Mouse (Mus musculus) embryonic facial prominence, embryonic 13.5 days (tissue): ENCODE measurements around the gene Zfp982. TPM values are rescaled to one million over a fixed set of nuclear protein-coding genes. Genes with fewer than 3 reads are reported as not detected.
"Not testable (repeated sequence)": the region's sequence is repeated elsewhere in the genome, so short reads cannot be mapped to it uniquely, and the experiment has no call there.

ENCODE experiments used
- ATAC-seq: fragments of 200-750 bp; cut with Nextera tagmentation; 2 replicates; pipeline ENCODE4 v1.8.0; 2017; ENCODE audit warnings: low read depth; ENCODE audit not compliant: insufficient number of reproducible peaks, insufficient read depth, low FRiP score, low TSS enrichment
- H3K27ac ChIP-seq: fragments of 300-500 bp; sonication (generic); 2 replicates; pipeline ENCODE4 v1.5.1; 2015; ENCODE audit warnings: moderate library complexity, mild to moderate bottlenecking, inconsistent platforms
- H3K27me3 ChIP-seq: fragments of 300-500 bp; sonication (generic); 2 replicates; pipeline ENCODE4 v1.6.1; 2015; ENCODE audit warnings: mild to moderate bottlenecking, inconsistent platforms
- H3K36me3 ChIP-seq: fragments of 300-500 bp; sonication (generic); 2 replicates; pipeline ENCODE4 v1.6.1; 2015; ENCODE audit warnings: mild to moderate bottlenecking, inconsistent platforms
- H3K4me1 ChIP-seq: fragments of 300-500 bp; sonication (generic); 2 replicates; pipeline ENCODE4 v1.6.1; 2015; ENCODE audit warnings: inconsistent platforms
- H3K4me2 ChIP-seq: fragments of 300-500 bp; sonication (generic); 2 replicates; pipeline ENCODE4 v1.6.1; 2015; ENCODE audit warnings: moderate library complexity, mild to moderate bottlenecking, inconsistent platforms
- H3K4me3 ChIP-seq: fragments of 300-500 bp; sonication (generic); 2 replicates; pipeline ENCODE4 v1.5.1; 2015; ENCODE audit warnings: mild to moderate bottlenecking, inconsistent platforms
- H3K9ac ChIP-seq: fragments of 300-500 bp; sonication (generic); 2 replicates; pipeline ENCODE4 v1.6.1; 2015; ENCODE audit warnings: mild to moderate bottlenecking, inconsistent platforms
- H3K9me3 ChIP-seq: fragments of 300-500 bp; sonication (generic); 2 replicates; pipeline ENCODE4 v1.6.1; 2016; ENCODE audit warnings: inconsistent platforms
- WGBS: fragments of 180-500 bp; shearing (Covaris S2); methylation state at CpG from one replicate; pipeline ENCODE4 v1.1.7; 2015; ENCODE audit warnings: mixed read lengths; 5-methylcytosine and 5-hydroxymethylcytosine counted together
- polyA plus RNA-seq: library from polyadenylated mRNA; unstranded; fragments of >200 nt; fragmentation: Nextera tagmentation; extraction: Ambion mirVana; gene quantifications from 2 replicates; pipeline ENCODE4 v1.2.1, GENCODE M21; 2015

The Zfp982 gene
- polyA plus RNA-seq, 1 experiment from 2014 or later = 5.5 TPM

DNA sequence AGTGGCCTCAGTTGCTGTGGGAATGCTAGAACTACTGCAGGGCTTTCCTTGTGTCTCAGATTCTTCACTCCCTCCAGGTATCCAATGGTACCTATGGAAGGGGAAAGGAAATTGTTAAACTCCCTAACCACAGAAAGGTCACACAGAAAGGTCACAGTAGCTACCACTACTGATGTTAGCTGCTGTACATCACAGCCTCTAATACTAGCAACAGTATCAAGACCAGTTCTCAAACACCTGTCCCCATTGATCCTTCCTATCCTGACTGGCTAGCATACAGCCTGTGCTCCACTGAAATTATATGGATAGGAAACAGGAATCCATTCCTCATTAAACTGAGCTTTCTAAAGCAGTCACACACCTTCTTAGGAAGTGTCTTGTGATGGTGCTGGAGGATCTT lies 27.9 kb downstream of the Zfp982 start:
- Histone ChIP-seq H3K9me3 (peaks cover 68% of the 10 kb centered on the region), H3K36me3 (no peaks in the 10 kb centered on the region), H3K4me2 (no peak overlapping the region), H3K27ac (no peak overlapping the region), H3K4me3 (no peak overlapping the region), H3K27me3 (no peaks in the 10 kb centered on the region), H3K9ac (no peak overlapping the region), H3K4me1 (no peaks in the 10 kb centered on the region)
- ATAC-seq = no peak

- no peak overlapping the region for H3K9ac ChIP-seq
- H3K36me3 ChIP-seq = no peaks in the 10 kb centered on the region
- H3K27ac ChIP-seq = no peak overlapping the region
- 85% methylated on average over 1 of the region's 1 CpGs for WGBS
- no peak overlapping the region for H3K4me2 ChIP-seq
- no peak overlapping the region for H3K4me3 ChIP-seq
- no peaks in the 10 kb centered on the region for H3K27me3 ChIP-seq
- H3K9me3 ChIP-seq = peaks cover 64% of the 10 kb centered on the region
- ATAC-seq = no peak
- H3K4me1 ChIP-seq = no peaks in the 10 kb centered on the region
These were observed 32.9 kb downstream of the Zfp982 start for GRCm38 (mm10) chr4:147525125-147525524.

DNA sequence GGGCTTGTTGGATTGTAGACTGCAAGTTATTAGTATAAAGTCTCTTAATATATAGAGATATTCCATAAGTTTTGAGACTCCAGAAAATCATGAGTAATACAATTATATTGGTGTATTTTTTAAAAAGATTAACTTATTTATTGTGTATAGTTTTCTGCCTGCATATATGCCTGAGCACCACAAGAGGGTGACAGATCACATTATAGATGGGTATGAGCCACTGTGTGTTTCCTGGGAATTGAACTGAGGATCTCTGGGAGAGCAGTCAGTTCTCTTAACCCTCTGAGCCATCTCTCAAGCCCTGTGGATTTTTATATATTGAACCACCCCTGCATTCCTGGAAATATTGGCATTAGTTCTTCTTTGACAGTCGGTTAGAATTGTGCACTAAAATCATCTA lies 38.1 kb downstream of the Zfp982 start:
- Histone ChIP-seq H3K4me3 (no peak overlapping the region), H3K36me3 (no peaks in the 10 kb centered on the region), H3K27ac (no peak overlapping the region), H3K27me3 (no peaks in the 10 kb centered on the region), H3K4me1 (no peaks in the 10 kb centered on the region), H3K9ac (no peak overlapping the region), H3K4me2 (no peak overlapping the region), H3K9me3 (peaks cover 35% of the 10 kb centered on the region)
- WGBS = 87% methylated on average over 1 of the region's 1 CpGs
- no peak for ATAC-seq

DNA sequence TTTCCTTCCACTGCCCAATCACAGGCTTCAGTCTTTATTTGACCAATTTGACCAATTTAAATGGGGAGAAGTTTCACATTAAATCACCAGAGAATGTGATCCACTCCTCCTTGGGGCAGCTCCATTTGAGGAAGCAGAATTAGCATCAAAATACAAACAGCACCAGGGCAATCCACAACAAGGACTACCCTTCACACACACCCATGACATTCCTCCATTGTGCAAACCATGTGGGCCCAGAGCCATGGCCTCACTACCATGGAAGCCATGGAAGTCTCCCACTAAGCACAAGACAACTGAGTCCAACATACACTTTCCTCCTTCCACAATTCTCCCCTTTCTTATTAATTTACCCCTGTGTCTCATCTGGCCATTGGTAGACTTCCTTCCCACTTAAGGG lies 43.7 kb downstream of the Zfp982 start:
- H3K27ac ChIP-seq, H3K4me2 ChIP-seq, H3K4me3 ChIP-seq, H3K27me3 ChIP-seq, H3K4me1 ChIP-seq, H3K9ac ChIP-seq, ATAC-seq, H3K36me3 ChIP-seq: not testable (repeated sequence)
- H3K9me3 ChIP-seq = peaks cover 36% of the 10 kb centered on the region

DNA sequence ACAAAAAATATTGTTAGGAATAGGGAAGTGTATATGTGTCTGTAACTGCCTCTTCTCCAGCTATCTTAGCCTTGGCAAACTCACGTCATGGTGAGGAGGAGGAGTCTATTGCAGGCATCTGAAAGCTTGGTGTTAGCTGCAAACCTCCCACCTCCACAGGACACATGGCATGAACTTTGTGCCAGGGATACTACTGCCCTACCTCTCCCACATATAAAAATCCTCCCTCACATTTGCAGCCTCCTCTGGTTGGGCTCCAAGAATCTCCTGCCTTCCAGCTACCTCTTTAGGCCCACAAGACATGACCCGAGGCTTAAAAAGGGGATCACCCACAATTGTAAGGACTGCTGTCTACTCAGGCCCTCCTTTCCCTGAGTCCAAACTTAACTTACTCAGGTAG lies 45.5 kb downstream of the Zfp982 start:
- H3K4me3 ChIP-seq = no peak overlapping the region
- H3K36me3 ChIP-seq = no peaks in the 10 kb centered on the region
- H3K27ac ChIP-seq = no peak overlapping the region
- no peak for ATAC-seq
- H3K9me3 ChIP-seq = peaks cover 47% of the 10 kb centered on the region
- no peak overlapping the region for H3K9ac ChIP-seq
- H3K27me3 ChIP-seq = no peaks in the 10 kb centered on the region
- H3K4me1 ChIP-seq = no peaks in the 10 kb centered on the region
- no peak overlapping the region for H3K4me2 ChIP-seq
- WGBS = 70% methylated on average over 2 of the region's 2 CpGs

- H3K9me3 ChIP-seq = peaks cover 51% of the 10 kb centered on the region
- 87% methylated on average over 3 of the region's 3 CpGs for WGBS
- not testable (repeated sequence) for H3K9ac ChIP-seq, H3K4me3 ChIP-seq, H3K27me3 ChIP-seq, H3K4me2 ChIP-seq, ATAC-seq, H3K4me1 ChIP-seq, H3K27ac ChIP-seq, H3K36me3 ChIP-seq
These were observed 47.7 kb downstream of the Zfp982 start, which contains the start of gene Gm16503 for GRCm38 (mm10) chr4:147539918-147540317. TSS of gene Gm16503 (plus strand) at chr4:147540218.

DNA sequence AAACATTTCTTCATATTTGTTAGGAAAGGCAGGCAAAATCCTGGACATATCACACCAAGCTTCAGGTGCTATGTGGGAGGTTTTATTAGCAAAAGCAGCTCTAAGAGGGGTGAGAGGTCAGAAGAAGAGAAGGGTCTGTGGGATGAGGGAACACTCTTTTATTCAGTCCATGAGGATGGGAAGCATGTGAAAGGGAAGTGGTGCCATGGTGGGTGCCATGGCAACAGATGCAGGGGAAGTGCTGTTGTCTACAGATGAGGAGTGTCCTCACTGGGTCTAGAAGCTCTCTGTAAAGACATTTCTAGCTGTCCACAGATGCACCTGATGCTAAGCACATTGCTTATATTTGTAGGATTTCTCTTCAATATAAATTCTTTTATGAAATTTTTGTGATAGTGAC lies 48.9 kb downstream of the Zfp982 start:
- Histone ChIP-seq H3K9ac (no peak overlapping the region), H3K27me3 (no peaks in the 10 kb centered on the region), H3K4me3 (no peak overlapping the region), H3K4me1 (no peaks in the 10 kb centered on the region), H3K9me3 (peaks cover 45% of the 10 kb centered on the region), H3K27ac (no peak overlapping the region), H3K4me2 (no peak overlapping the region), H3K36me3 (no peaks in the 10 kb centered on the region)
- no peak for ATAC-seq

DNA sequence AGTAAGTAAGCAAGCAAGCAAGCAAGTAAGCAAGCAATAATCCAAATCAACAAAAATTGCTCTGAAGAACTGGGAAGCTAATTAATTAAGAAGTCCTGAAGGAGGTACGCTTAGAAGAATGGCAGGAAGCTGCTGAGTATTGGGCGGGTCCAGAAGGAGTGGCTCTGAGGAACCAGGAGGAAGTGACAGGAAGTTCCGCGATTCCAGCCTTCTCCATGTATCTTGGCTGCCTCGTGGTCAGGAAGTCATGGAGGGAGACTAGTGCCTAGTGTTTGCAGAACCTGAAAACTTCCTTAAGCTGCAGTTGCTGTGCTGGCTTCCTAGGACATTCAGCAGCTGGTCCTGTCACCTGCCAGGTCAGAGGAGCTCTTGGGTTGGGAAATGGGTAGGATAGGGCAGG lies 60.9 kb downstream of the Zfp982 start, which contains the start of gene Zfp985:
Gene Zfp985, plus strand, starts transcription at position 207 of the 400 bp plus-strand sequence.
- not testable (repeated sequence) for H3K9ac ChIP-seq, H3K36me3 ChIP-seq, H3K4me1 ChIP-seq, H3K27ac ChIP-seq, H3K27me3 ChIP-seq, H3K4me3 ChIP-seq, H3K4me2 ChIP-seq, ATAC-seq
- WGBS = 72% methylated on average over 5 of the region's 5 CpGs
- H3K9me3 ChIP-seq = peaks cover 16% of the 10 kb centered on the region

- H3K4me1 ChIP-seq, ATAC-seq: not testable (repeated sequence)
- 76% methylated on average over 2 of the region's 2 CpGs for WGBS
These were observed 62.1 kb downstream of the Zfp982 start for GRCm38 (mm10) chr4:147554361-147554760.

DNA sequence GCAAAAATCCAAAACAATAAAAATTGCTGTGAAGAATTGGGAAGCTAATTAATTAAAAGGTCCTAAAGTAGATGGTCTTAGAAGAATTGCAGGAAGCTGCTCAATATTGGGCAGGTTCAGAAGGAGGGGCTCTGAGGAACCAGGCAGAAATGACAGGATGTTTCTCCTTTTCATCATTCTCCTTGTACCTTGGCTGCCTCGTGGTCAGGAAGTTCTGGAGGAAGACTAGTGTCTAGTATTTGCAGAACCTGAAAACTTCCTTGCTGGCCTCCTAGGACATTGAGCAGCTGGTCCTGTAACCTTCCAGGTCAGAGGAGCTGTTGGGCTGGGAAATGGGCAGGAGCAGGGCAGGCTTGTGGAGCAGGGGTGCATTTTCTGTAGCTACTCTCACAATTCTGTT lies 64.7 kb downstream of the Zfp982 start:
- not testable (repeated sequence) for H3K4me2 ChIP-seq, H3K9ac ChIP-seq, H3K36me3 ChIP-seq, H3K4me1 ChIP-seq, H3K4me3 ChIP-seq, ATAC-seq, H3K27ac ChIP-seq, H3K27me3 ChIP-seq
- 46% methylated on average over 1 of the region's 1 CpGs for WGBS
- H3K9me3 ChIP-seq = peaks cover 19% of the 10 kb centered on the region

More at GRCm38 (mm10) chr4:147554361-147554760, 62.1 kb downstream of the Zfp982 start:
- H3K36me3 ChIP-seq, H3K9ac ChIP-seq, H3K4me3 ChIP-seq, H3K27ac ChIP-seq, H3K27me3 ChIP-seq, H3K4me2 ChIP-seq: not testable (repeated sequence)
- H3K9me3 ChIP-seq = peaks cover 16% of the 10 kb centered on the region

- ATAC-seq, H3K9ac ChIP-seq, H3K4me1 ChIP-seq, H3K4me2 ChIP-seq, H3K36me3 ChIP-seq, H3K4me3 ChIP-seq, H3K27me3 ChIP-seq, H3K27ac ChIP-seq: not testable (repeated sequence)
- peaks cover 13% of the 10 kb centered on the region for H3K9me3 ChIP-seq
These were observed 65.8 kb downstream of the Zfp982 start for GRCm38 (mm10) chr4:147558011-147558410.

DNA sequence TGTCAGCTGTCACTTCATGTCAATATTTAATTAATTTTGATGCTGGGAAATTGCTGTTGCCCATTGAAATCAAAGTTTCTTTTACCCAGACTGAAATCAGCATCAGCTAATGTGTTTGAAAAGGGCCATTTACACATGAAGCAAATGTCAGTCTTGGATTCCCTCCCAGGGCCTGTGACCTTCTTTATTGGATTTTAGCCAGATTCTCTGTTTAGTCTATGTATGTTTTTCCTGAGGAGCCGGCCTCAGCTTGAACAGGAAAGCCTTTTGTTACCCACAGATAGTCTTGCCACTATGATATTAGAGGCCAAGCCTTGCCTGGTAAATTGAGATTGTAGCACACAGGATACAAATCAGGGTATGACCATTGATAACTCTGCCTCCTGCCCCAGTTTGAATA lies 66.9 kb downstream of the Zfp982 start:
- ATAC-seq, H3K36me3 ChIP-seq, H3K4me2 ChIP-seq, H3K27me3 ChIP-seq, H3K9ac ChIP-seq, H3K27ac ChIP-seq, H3K9me3 ChIP-seq, H3K4me1 ChIP-seq, H3K4me3 ChIP-seq: not testable (repeated sequence)
- 59% methylated on average over 1 of the region's 1 CpGs for WGBS
